Mouse (Mus musculus) liver, postnatal 0 days (tissue): ENCODE results near the gene Dhodh. TPM values are rescaled to one million over a fixed set of nuclear protein-coding genes. Genes with fewer than 3 reads are reported as not detected.

Source experiments
- ATAC-seq: fragments of 200-750 bp; cut with Nextera tagmentation; 2 replicates; pipeline ENCODE4 v1.8.0; 2017; ENCODE audit warnings: mild to moderate bottlenecking, moderate library complexity
- DNase-seq: peaks from one replicate; pipeline ENCODE4 v3.0.0-alpha.2; 2016
- H3K27ac ChIP-seq: fragments of 300-500 bp; sonication (generic); 2 replicates; pipeline ENCODE4 v1.5.1; 2014; ENCODE audit warnings: antibody characterized with exemption, moderate library complexity, mild to moderate bottlenecking, low read depth
- H3K27me3 ChIP-seq: fragments of 300-500 bp; sonication (generic); 2 replicates; pipeline ENCODE4 v1.6.1; 2014; ENCODE audit warnings: low read length, control low read depth, mixed read lengths; ENCODE audit not compliant: insufficient read depth
- H3K36me3 ChIP-seq: fragments of 300-500 bp; sonication (generic); replicated peaks from 2 replicates; pipeline ENCODE4 v1.6.1; 2014; ENCODE audit warnings: mild to moderate bottlenecking, control low read depth, low read length, moderate library complexity, mixed read lengths; ENCODE audit not compliant: insufficient read depth
- H3K4me1 ChIP-seq: fragments of 300-500 bp; sonication (generic); 2 replicates; pipeline ENCODE4 v1.6.1; 2014; ENCODE audit warnings: antibody characterized with exemption, mild to moderate bottlenecking, control low read depth; ENCODE audit not compliant: insufficient read depth
- H3K4me2 ChIP-seq: fragments of 300-500 bp; sonication (generic); 2 replicates; pipeline ENCODE4 v1.6.1; 2014; ENCODE audit warnings: low read depth, mild to moderate bottlenecking, low read length, moderate library complexity, mixed read lengths
- H3K4me3 ChIP-seq: fragments of 300-500 bp; sonication (generic); 2 replicates; pipeline ENCODE4 v1.5.1; 2014; ENCODE audit warnings: low read depth, low read length
- H3K9ac ChIP-seq: fragments of 300-500 bp; sonication (generic); replicated peaks from 2 replicates; pipeline ENCODE4 v1.6.1; 2014; ENCODE audit warnings: mild to moderate bottlenecking, moderate library complexity
- H3K9me3 ChIP-seq: fragments of 300-500 bp; sonication (generic); 2 replicates; pipeline ENCODE4 v1.6.1; 2016; ENCODE audit warnings: mild to moderate bottlenecking, control low read depth, low read length, mixed read lengths
- CTCF ChIP-seq: sonication (generic); IDR thresholded peaks from 2 replicates; pipeline ENCODE4 v1.5.1; 2016; ENCODE audit warnings: antibody characterized with exemption, low read depth
- EP300 ChIP-seq: IDR thresholded peaks from 2 replicates; pipeline ENCODE4 v1.6.1; 2016; ENCODE audit warnings: antibody characterized with exemption, low read depth, mild to moderate bottlenecking
- WGBS: fragments of 180-500 bp; shearing (Covaris S2); extraction: QIAGEN DNeasy Blood & Tissue Kit; methylation state at CpG from one replicate; pipeline ENCODE4 v1.1.7; 2014; ENCODE audit not compliant: insufficient replicate concordance; 5-methylcytosine and 5-hydroxymethylcytosine counted together
- polyA plus RNA-seq: library from polyadenylated mRNA; unstranded; fragments of >200 nt; fragmentation: Nextera tagmentation; extraction: Ambion mirVana; gene quantifications from 2 replicates; pipeline ENCODE4 v1.2.1, GENCODE M21; 2015

The Dhodh gene
- polyA plus RNA-seq, 1 experiment from 2014 or later: 11.4 TPM

GRCm38 (mm10) chr8:109640410-109640809 lies 31.9 kb upstream of the Dhodh start:
- DNase-seq: no peak
- Histone ChIP-seq H3K36me3 (no peaks in the 10 kb centered on the region), H3K27ac (no peak overlapping the region), H3K4me1 (no peaks in the 10 kb centered on the region), H3K4me2 (no peak overlapping the region), H3K9me3 (no peaks in the 10 kb centered on the region), H3K9ac (no peak overlapping the region), H3K4me3 (no peak overlapping the region), H3K27me3 (no peaks in the 10 kb centered on the region)
- ATAC-seq: no peak
- 51% methylated on average over 7 of the region's 7 CpGs for WGBS
- TF ChIP-seq EP300: no peak
- no peak for TF ChIP-seq CTCF

DNA sequence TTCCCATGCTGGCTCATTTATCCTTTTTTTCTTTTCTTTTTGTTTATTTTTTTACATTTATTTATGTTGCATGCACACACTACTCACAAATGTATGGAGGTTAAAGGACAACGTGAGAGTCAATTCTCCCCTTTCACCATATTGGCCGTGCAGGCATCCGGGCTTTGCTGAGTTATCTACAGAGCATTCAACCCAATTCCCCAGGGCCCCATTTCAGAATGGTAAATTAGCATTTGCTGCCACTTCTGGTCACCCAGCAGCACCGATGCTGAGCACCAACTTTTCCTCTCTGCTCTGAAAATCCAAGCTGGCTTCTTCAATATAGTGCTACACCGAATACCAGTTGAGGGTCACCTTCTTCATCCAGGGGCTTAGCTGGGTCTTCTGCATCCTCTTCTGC lies 30.4 kb upstream of the Dhodh start:
- no peak overlapping the region for H3K4me2 ChIP-seq
- TF ChIP-seq EP300: no peak
- ATAC-seq: no peak
- no peaks in the 10 kb centered on the region for H3K4me1 ChIP-seq
- no peak overlapping the region for H3K4me3 ChIP-seq
- 80% methylated on average over 5 of the region's 5 CpGs for WGBS
- no peaks in the 10 kb centered on the region for H3K27me3 ChIP-seq
- no peak overlapping the region for H3K27ac ChIP-seq
- H3K36me3 ChIP-seq: no peaks in the 10 kb centered on the region
- H3K9me3 ChIP-seq: no peaks in the 10 kb centered on the region
- DNase-seq: no peak
- no peak overlapping the region for H3K9ac ChIP-seq

DNA sequence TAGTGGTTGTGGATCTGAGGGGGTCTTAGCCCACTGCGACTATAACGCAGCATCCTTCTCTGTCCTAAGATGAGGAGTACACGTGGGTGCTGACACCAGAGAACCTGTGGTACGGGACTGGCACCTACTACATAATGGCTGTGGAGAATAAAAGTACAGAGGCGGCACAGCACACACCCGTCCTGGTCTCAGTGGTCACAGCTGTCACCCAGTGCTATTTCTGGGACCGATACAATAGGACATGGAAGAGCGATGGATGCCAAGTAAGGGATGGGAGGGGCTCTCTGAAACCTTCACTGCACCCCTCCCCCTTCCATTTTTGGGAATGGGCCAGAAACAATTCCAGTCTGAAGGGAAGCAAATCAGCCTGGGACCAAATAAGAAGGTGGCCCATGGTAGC lies 26.7 kb upstream of the Dhodh start:
- H3K36me3 ChIP-seq: no peaks in the 10 kb centered on the region
- ATAC-seq: no peak
- H3K4me2 ChIP-seq: no peak overlapping the region
- H3K9ac ChIP-seq: no peak overlapping the region
- no peaks in the 10 kb centered on the region for H3K9me3 ChIP-seq
- WGBS: 84% methylated on average over 8 of the region's 8 CpGs
- no peak for DNase-seq
- TF ChIP-seq EP300 (no peak), CTCF (no peak)
- H3K27me3 ChIP-seq: no peaks in the 10 kb centered on the region
- no peak overlapping the region for H3K27ac ChIP-seq
- no peak overlapping the region for H3K4me3 ChIP-seq
- no peaks in the 10 kb centered on the region for H3K4me1 ChIP-seq

GRCm38 (mm10) chr8:109632498-109632897 lies 24.0 kb upstream of the Dhodh start:
- DNase-seq (no peak), ATAC-seq (no peak)
- no peaks in the 10 kb centered on the region for H3K36me3 ChIP-seq
- no peaks in the 10 kb centered on the region for H3K9me3 ChIP-seq
- H3K4me1 ChIP-seq: no peaks in the 10 kb centered on the region
- 77% methylated on average over 5 of the region's 5 CpGs for WGBS
- no peak overlapping the region for H3K4me3 ChIP-seq
- TF ChIP-seq CTCF: no peak
- TF ChIP-seq EP300: no peak
- H3K4me2 ChIP-seq: no peak overlapping the region
- H3K9ac ChIP-seq: no peak overlapping the region
- no peaks in the 10 kb centered on the region for H3K27me3 ChIP-seq
- no peak overlapping the region for H3K27ac ChIP-seq

- H3K27me3 ChIP-seq: no peaks in the 10 kb centered on the region
- WGBS: 69% methylated on average over 6 of the region's 6 CpGs
- H3K4me1 ChIP-seq: no peaks in the 10 kb centered on the region
- H3K4me2 ChIP-seq: no peak overlapping the region
- no peak for DNase-seq
- ATAC-seq: no peak
- no peaks in the 10 kb centered on the region for H3K9me3 ChIP-seq
- no peak overlapping the region for H3K27ac ChIP-seq
- TF ChIP-seq CTCF: no peak
- no peak for TF ChIP-seq EP300
- H3K4me3 ChIP-seq: no peak overlapping the region
- no peaks in the 10 kb centered on the region for H3K36me3 ChIP-seq
- no peak overlapping the region for H3K9ac ChIP-seq
Measured at GRCm38 (mm10) chr8:109628638-109629037, 20.2 kb upstream of the Dhodh start.

- TF ChIP-seq CTCF: no peak
- no peak for TF ChIP-seq EP300
- WGBS: 77% methylated on average over 3 of the region's 3 CpGs
- Histone ChIP-seq H3K27me3 (no peaks in the 10 kb centered on the region), H3K27ac (no peak overlapping the region), H3K36me3 (no peaks in the 10 kb centered on the region), H3K9ac (no peak overlapping the region), H3K4me3 (no peak overlapping the region), H3K4me2 (no peak overlapping the region), H3K4me1 (0 out of 2 replicates have a peak, but pooled peaks cover 4% of the 10 kb centered on the region), H3K9me3 (peaks cover 3% of the 10 kb centered on the region; the same call in 1 of the 2 replicates)
- no peak for DNase-seq
- no peak for ATAC-seq
Measured at GRCm38 (mm10) chr8:109615569-109615968, 7.1 kb upstream of the Dhodh start.
